Mouse (Mus musculus) neutrophil, adult 65 days (primary cell): ENCODE results near the gene Taz. TPM values are rescaled to one million over a fixed set of nuclear protein-coding genes. Genes with fewer than 3 reads are reported as not detected.

Experiments
- total RNA-seq: library from RNA; stranded (reverse); gene quantifications from 2 replicates; pipeline ENCODE4 v1.2.4, GENCODE M21; 2023

Gene Taz
- 42.0 and 53.3 TPM in 2 replicates for total RNA-seq

GRCm38 (mm10) chrX:74281732-74282394 lies at the start of gene Taz, which contains the start of gene Dnase1l1:
Taz (plus strand) TSS chrX:74281912.
Dnase1l1 (minus strand) TSS chrX:74282337.

DNA sequence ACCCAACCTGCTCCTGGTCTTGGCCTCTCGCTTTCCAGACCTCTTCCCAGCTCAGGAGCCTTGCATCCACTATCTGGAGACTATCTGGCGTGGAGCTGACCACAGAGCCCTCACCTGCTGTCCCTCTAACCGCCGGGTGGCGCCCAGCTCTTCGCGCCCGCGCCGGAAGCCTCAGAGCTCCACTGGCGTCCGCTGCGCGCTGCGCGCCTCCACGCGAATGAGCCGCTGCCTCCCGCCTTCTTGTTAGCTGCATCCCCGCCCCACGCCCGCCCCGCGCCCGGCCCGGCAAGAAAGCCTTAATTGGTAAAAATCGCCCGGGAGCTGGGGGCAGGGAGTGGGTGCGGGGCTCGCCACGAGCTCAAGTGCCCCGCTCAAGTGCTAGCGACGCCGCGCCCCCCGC lies 32.1 kb upstream of the Taz start, which contains the start of gene Flna:
Flna (minus strand) TSS at position 206 of the 400 bp plus-strand sequence.

GRCm38 (mm10) chrX:74254153-74254887 lies 27.4 kb upstream of the Taz start, which contains the start of gene Emd:
Emd (plus strand) TSS chrX:74254687.

GRCm38 (mm10) chrX:74270062-74270901 lies 11.4 kb upstream of the Taz start, which contains the start of gene Rpl10:
Rpl10 (plus strand) TSS chrX:74270812.

DNA sequence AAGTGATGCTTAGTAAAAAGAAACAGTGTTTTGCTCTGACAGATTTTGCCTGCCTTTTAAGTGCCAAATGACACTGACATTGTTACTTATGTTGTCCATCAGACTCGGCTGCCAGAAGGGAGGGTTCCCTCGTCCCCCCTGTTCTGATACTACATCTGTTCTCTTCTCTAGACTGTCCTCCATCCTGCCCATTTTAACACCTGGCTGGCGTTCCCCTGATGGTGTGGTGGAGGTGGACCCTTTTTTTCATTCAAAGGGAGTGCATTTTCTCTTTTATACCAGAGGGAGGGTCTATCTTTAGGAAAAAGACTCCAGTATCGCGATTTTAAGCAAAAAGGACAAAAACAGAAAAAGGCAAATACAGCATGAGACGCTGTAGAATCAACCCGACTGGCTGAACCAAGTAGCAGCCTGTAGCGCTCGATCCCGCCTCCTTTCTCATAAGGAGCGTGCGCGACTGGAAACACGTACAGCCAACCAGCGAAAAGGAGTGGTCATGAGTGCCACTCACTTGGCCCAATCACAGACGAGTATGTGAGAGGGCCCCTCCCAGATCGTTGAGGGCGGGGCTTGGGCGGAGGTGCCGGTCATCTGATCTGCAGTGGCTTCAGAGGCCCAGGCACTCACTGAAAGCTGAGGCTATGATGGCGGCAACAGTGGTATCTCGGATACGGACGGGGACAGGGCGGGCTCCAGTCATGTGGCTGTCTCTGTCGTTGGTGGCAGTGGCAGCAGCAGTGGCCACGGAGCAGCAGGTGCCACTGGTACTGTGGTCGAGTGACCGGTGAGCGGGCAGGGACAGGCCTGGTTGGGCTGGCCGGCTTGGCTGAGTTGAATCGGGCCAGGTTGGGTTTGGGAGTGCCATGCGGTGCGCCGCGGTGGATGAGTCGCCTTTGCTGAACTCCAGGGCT lies 15.1 kb downstream of the Taz start, which contains the start of gene Atp6ap1:
Atp6ap1 (plus strand) TSS at position 560 of the 911 bp plus-strand sequence.

GRCm38 (mm10) chrX:74304867-74305700 lies 23.4 kb downstream of the Taz start, which contains the start of gene Gdi1:
Gdi1 (plus strand) TSS chrX:74304998.

GRCm38 (mm10) chrX:74312540-74313464 lies 31.1 kb downstream of the Taz start, which contains the start of gene Fam50a:
Fam50a (plus strand) TSS chrX:74313033.

GRCm38 (mm10) chrX:74328725-74329161 lies 47.0 kb downstream of the Taz start, which contains the start of gene Plxna3:
Plxna3 (plus strand) TSS chrX:74329066.

Other genes with a start within 250 kb of the Taz start
- not detected in 2 replicates for gene Opn1mw, start 154.4 kb upstream of the Taz start, total RNA-seq
- gene Mecp2, start 146.5 kb upstream of the Taz start, total RNA-seq: 21.5 and 32.4 TPM in 2 replicates
- not detected in 2 replicates for gene Tex28, start 114.1 kb upstream of the Taz start, total RNA-seq
- not detected in 2 replicates for gene Tktl1, start 104.7 kb upstream of the Taz start, total RNA-seq
- 1,682 and 1,969 TPM in 2 replicates for gene Flna, start 32.1 kb upstream of the Taz start, total RNA-seq
- gene Emd, start 27.2 kb upstream of the Taz start, total RNA-seq: 35.8 and 51.3 TPM in 2 replicates
- 315 and 369 TPM in 2 replicates for gene Rpl10, start 11.1 kb upstream of the Taz start, total RNA-seq
- gene Dnase1l1, start 425 bp downstream of the Taz start, total RNA-seq: 21.8 and 30.6 TPM in 2 replicates
- gene Atp6ap1, start 15.2 kb downstream of the Taz start, total RNA-seq: 176 and 181 TPM in 2 replicates
- gene Gdi1, start 23.1 kb downstream of the Taz start, total RNA-seq: 248 and 265 TPM in 2 replicates
- 35.7 and 39.2 TPM in 2 replicates for gene Fam50a, start 31.1 kb downstream of the Taz start, total RNA-seq
- gene Plxna3, start 47.2 kb downstream of the Taz start, total RNA-seq: 0.28 and 0.59 TPM in 2 replicates
- 16.1 and 16.2 TPM in 2 replicates for gene Lage3, start 71.7 kb downstream of the Taz start, total RNA-seq
- 15.9 and 19.4 TPM in 2 replicates for gene Ubl4a, start 91.3 kb downstream of the Taz start, total RNA-seq
- gene Slc10a3, start 91.4 kb downstream of the Taz start, total RNA-seq: 17.2 and 19.4 TPM in 2 replicates
- gene Fam3a, start 111.4 kb downstream of the Taz start, total RNA-seq: 9.1 and 9.9 TPM in 2 replicates
- gene Ikbkg, start 111.4 kb downstream of the Taz start, total RNA-seq: 26.1 and 42.9 TPM in 2 replicates
- 378 and 394 TPM in 2 replicates for gene G6pdx, start 147.3 kb downstream of the Taz start, total RNA-seq
- gene Gm6880, start 199.5 kb downstream of the Taz start, total RNA-seq: not detected in 2 replicates